Mouse (Mus musculus): ENCODE data around the gene Wdr75.

Gene Wdr75

DNA sequence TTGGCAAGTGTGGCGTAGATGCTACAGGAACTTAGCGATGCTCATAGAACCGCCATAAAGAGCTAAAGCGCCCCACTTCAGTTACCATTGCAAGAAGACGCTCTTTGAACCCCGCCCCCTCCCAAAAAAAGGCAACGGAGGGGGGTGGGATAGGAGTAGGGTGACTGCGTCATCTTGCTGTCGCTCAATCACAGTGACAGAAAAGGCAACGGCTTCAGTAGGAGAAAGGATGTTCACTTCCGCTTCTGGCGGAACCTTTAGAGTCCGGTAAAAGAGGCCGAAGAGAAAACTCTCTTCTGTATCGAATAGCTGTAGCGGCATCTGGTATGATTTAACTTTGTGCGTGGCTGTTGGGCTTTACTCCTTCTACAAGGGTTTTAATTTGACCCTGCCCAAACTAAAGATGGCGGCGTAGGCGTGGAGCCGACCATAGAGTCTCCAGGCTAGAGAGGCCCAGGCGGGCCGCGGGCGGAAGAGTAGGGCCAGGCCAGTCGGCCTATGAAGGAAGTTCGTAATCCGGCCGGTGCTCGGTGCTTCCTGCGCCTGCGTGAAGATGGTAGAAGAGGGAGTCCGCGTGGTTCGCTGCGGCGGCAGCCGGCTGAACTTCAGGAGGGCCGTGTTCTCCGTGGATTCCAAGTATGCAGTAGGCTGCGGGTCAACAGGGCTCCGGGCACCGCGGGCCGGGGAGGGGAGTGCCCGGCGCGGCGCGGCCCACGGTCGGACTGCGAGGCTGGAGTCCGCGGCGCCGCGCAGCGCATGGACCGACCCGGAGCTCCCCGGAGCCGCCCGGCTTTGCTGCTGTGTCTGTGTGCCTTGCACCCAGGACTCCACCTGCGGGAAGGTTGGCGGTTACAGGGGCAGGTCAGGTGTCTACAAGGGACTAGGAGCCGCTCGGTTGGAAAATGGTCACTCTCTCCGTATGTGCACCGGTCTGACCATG lies at the start of gene Wdr75:
Gene Wdr75, plus strand, starts transcription at position 198 of the 940 bp plus-strand sequence.
- TF ChIP-seq GATA4 (IDR thresholded peaks at IDR 0.05; ENCODE audit: insufficient replicate concordance, low read length) = peak; percentile 49; the same call in 1 of the 2 replicates

DNA sequence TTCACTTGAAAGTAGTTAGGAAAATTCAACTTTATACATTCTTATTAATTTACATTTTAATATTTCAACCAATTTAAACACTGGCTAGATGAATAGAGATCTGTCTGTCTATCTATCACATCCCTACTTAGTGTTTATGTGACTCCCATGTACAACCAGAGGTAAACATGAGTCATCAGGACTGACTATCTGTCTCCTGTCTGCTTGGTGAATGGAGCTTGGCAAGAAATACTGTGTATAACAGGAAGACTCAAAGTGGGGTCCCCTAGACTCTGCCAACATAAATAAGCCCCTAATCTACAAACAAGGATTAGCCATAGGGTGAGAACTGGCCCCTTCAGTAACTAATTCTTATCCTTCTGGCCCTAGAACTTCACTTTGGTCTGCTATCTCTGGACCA lies 39.1 kb upstream of the Wdr75 start:
- no peak for TF ChIP-seq GATA4 (IDR thresholded peaks at IDR 0.05; ENCODE audit: insufficient replicate concordance, low read length)

DNA sequence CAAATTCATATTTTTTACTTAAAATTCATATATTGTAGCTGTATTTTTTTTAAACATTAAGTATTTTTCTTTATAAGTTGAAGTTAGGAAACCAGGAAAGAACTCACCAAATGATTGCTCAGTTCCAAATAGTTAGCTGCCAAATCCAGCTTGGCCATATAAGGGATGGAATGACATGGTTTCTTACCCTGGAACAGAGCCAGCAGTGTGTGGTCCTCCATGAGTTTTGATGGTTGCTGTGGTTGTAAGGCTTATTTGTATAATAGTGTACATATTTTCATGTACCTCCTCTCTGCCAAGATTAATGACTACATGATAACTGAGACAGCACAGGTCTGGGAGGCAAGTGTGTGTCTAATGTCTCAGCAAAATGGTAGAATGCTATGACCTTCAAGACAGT lies 38.3 kb upstream of the Wdr75 start:
- TF ChIP-seq GATA4 (IDR thresholded peaks at IDR 0.05; ENCODE audit: insufficient replicate concordance, low read length) = no peak

DNA sequence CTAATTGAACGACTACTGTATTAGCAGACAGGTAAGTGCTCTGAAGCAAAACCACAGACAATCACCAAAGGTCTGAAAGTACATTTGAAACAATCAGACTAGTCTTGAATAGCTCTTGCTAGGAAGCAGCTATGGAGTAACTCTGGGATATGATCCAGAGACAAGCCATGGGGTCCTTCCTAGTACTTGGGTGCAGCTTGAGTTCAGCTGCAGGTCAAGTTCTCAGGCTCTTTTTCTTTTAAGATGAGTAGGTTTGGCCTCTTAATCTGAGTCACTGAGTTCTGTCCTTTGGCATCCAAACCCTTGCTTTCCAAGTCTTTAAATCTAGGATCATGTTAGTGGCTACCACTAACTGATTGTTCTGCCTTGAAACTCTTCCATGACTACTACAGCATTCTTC lies 37.0 kb upstream of the Wdr75 start:
- TF ChIP-seq GATA4 (IDR thresholded peaks at IDR 0.05; ENCODE audit: insufficient replicate concordance, low read length) = no peak

DNA sequence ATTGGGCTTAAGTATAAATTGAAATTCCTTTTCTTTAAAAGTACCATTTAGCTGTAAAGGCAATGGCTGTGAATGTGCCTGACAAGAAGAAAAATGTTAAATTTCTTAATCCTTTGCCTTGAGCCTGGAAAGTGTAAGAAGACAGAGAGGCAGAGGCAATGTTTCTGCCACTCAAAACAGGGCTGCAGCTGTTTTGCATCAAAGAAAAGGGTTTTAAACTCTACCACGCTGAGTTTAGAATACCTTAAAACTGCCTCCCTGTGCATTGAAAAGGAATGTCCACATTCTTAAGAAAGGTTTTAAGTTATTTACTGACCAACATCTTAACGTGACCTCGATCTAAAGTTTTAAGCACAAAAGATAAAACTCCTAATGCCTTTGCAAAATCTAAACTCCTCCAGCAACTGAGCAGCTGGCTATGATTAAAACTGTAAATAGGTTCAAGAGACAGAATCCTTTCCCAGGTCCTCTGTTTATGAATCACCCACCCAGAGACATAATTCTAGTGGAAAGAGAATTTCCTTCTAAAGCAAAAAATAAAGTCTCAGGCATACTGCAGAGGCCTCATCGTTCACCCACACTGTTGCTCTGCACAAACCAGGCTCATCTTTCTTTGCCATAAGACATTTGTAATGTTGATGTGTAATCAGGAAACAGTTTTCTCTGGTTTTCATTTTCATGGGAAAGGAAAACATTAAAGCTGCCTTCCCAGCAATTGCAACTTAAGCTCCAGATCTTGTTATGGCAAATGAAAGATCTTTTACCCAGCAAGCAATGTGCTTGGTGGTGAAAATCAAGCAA lies 34.1 kb upstream of the Wdr75 start:
- no peak for TF ChIP-seq GATA4 (IDR thresholded peaks at IDR 0.05; ENCODE audit: insufficient replicate concordance, low read length)

DNA sequence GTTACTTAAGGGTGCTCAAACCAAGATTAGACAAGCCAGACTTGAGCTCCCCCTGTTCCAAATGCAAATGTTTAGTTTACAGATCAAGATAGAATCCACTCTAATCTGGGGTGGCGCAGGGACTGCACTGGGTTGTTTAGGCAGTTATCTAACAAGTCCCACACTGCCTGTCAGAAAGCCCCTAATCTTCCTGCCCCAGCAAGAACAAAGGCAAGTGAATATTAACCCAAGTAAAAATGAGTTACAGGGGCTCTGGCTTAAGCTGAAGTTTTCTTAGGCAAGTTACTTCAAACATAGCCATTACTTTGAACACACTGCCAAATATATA lies 33.5 kb upstream of the Wdr75 start:
- TF ChIP-seq GATA4 (IDR thresholded peaks at IDR 0.05; ENCODE audit: insufficient replicate concordance, low read length) = no peak

DNA sequence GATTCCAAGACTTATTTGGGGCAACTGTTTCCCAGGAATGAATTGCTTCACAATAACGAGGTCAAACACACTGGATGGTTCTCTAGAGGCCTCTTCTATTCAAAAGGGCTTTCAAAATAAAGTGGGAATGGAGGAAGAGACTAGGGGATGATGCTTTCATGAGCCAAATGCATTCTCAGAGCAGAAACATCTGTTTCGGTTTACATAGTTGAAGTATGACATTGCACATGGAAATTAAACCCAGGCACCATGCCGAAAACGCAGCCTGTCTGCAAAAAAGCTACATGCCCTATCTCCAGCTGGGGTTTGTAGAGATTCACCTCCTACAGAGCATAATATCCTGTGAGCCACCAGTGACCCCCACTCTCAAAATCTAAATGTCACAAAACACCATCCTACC lies 29.3 kb upstream of the Wdr75 start:
- no peak for TF ChIP-seq GATA4 (IDR thresholded peaks at IDR 0.05; ENCODE audit: insufficient replicate concordance, low read length)

DNA sequence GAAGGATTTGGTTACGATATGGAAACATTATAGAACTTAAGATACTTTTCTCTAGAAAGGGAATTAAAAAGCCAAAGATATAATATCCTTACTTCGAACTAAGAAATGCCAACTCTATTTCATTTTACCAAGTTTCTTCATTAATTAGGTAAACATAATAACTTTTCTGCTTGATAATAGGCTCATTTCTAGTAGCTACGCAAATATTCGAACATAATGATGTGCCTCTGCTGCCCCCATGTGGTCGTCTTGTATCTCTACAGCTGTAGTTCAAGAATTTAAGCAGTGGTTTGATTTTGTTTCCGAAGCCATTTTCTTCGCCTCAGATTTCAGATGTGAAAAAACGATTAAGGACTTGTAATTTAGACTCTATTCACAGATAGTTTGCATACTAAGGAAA lies 28.8 kb upstream of the Wdr75 start:
- no peak for TF ChIP-seq GATA4 (IDR thresholded peaks at IDR 0.05; ENCODE audit: insufficient replicate concordance, low read length)

DNA sequence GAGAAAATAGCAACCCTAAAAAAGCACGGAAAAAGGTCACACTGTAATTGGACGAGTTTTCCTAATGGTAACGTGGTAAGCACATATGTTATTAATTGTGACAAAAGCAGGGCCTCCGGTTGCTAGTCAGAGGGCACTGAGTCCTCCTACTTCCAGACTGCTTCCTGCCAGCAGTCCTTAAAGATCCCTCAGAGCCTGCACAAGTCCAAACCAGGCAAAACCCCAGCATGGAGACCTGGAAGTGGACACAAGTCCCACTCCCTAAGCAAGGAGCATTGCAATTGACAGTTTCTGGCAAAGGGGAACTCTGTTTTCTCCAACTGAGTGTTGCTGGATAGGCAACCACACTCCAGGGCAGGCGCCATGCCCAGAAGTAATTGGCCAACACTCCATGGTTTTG lies 27.4 kb upstream of the Wdr75 start:
- TF ChIP-seq GATA4 (IDR thresholded peaks at IDR 0.05; ENCODE audit: insufficient replicate concordance, low read length) = no peak

DNA sequence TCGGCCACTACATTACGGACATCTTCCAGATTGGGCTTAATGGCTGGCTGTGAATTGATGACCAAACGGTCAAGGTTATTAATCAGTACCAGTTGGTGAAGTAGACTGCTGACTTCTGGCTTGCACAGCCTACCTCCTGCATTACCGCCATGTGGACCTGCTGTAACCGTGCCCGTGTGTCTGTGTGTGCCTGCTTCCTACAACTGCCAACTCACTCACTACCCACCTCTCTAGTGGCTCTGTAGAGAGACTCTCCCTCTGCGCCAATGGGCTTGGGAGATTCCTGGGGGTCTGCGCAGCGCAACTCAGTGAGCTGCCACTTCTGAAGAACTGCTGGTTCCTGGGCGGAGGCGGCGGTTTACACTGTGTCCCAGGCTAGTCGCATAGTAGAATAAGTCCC lies 25.6 kb upstream of the Wdr75 start:
- no peak for TF ChIP-seq GATA4 (IDR thresholded peaks at IDR 0.05; ENCODE audit: insufficient replicate concordance, low read length)

DNA sequence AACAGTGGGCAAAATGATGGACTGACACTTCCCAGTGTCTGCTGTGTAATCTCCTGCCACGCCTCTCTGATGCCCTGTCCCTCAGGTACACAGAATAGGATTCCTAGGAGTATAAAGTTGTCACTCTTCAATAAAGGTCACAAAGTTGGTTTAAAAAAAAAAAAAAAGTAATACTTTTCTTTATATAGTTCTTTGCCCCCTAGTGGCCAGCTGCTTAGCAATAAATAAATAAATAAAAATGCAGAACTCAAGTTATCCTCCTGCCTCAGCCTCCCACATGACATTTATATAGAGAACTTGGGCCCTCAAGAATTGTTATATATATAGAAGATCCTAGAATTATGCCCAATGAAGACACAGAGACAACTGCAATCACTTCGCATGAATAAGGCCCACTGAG lies 24.9 kb upstream of the Wdr75 start:
- TF ChIP-seq GATA4 (IDR thresholded peaks at IDR 0.05; ENCODE audit: insufficient replicate concordance, low read length) = no peak

DNA sequence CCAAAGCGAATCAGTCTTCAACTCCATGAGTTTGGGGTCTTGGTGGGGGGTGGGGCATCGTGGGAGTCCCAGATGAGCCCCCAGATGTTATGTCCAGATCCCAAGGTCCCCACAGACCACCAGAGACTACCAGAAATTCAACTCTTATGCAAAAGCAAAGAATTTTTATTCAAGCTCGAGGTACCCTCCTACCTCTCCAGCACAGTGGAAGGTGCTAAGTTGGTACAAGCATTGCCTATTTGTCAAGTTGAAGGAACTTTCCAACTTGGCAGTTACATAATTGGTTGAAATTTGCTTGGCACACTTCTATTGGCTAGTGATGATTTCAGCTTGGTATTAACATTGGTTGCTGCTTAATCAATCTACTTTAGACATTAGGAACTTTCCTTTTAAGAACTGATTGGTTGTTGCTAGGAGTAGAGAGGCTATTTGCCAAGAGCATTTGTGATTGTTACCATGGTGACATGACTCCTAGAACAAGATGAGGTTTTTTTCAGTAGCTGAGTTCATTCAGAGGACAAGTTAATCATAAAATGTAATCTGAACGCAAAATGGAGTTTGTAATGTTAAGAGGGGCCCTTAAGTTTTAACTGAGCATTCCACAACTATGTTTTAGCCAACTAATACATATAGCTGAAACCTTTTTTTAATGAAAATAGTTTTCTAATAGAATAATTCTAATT lies 14.2 kb upstream of the Wdr75 start:
- no peak for TF ChIP-seq GATA4 (IDR thresholded peaks at IDR 0.05; ENCODE audit: insufficient replicate concordance, low read length)

DNA sequence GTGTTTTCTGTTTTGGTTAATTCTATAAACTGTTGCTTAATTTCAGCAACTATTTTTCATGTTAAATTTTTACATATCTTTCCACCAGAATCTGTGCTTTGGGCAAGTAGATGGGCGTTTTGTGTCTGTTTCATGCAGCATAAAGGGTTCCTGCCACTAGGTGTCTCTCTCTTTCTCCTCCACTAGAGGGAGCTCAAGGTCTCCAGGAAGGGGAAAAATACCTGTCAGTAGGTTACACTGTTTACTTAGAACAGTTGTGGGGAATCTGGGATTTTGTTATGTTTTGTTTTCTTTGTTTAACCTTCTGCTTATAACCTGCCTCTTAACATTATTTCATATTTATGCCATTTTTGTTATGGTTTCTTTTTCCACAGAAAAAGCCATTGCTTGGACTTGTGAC lies 21.9 kb downstream of the Wdr75 start:
- TF ChIP-seq GATA4 (IDR thresholded peaks at IDR 0.05; ENCODE audit: insufficient replicate concordance, low read length) = no peak

DNA sequence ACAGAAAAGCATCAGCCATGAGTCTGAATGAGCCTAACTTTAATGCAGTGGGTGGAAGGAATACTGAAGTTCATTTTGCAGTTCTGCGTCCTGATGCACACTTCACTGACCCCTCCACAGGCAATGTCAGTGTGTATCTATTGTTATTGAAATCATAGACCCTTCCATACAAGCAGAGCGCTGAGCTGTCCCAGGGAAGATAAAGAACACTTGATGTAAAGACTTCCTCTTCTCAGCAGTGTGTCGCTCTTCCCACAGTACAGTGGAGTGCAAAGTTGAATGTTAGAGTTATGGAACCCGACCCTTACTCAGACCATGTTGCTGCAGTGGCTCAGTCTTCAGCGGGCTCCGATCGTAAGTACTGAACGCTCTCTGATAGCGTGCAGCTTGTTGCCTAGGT lies 23.6 kb downstream of the Wdr75 start:
- TF ChIP-seq GATA4 (IDR thresholded peaks at IDR 0.05; ENCODE audit: insufficient replicate concordance, low read length) = no peak

DNA sequence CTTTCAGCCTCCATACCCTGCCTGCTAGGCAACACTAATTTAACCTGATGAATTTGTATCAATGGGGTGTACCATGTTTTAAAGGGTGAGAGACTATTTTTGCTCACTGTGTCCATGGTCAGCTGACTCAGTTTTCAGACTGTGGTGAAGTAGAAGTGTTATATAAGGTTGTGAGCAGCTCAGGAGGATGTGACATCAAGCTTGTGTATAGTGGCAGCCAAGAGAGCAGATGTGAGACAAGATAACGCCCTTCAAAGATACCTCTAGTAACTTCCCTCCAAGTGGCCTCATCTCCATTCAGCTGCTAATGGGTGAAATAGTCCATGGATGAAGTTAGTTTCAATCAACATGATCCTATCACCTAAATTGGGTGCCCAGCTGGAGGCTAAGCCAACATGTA lies 29.5 kb downstream of the Wdr75 start:
- TF ChIP-seq GATA4 (IDR thresholded peaks at IDR 0.05; ENCODE audit: insufficient replicate concordance, low read length) = no peak

DNA sequence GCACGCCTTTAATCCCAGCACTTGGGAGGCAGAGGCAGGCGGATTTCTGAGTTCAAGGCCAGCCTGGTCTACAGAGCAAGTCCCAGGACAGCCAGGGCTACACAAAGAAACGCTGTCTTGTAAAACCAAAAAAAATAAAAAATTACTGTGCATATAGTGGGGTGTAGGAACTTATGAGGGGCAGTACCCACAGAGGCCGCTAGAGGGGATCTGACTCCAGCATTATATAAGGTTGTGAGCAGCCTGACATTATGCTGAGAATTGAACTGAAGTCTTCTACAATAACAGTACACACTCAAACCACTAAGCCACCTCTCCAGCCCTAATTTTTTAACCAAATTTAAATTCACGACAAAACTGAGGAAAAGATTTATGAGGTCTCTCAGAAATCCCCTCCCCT lies 30.2 kb downstream of the Wdr75 start:
- TF ChIP-seq GATA4 (IDR thresholded peaks at IDR 0.05; ENCODE audit: insufficient replicate concordance, low read length) = no peak

Measured in liver, adult (tissue).